Mouse (Mus musculus) limb, embryonic 11.5 days (tissue): ENCODE data around the gene Arid5a. TPM values are rescaled to one million over a fixed set of nuclear protein-coding genes. Genes with fewer than 3 reads are reported as not detected.

Experiments
- ATAC-seq: fragments of 200-750 bp; cut with Nextera tagmentation; 2 replicates; pipeline ENCODE4 v1.8.0; 2017; ENCODE audit warnings: low read depth; ENCODE audit not compliant: insufficient number of reproducible peaks, low FRiP score, low TSS enrichment
- DNase-seq: peaks from one replicate; pipeline ENCODE4 v3.0.0-alpha.2; 2015; ENCODE audit warnings: low spot score
- H3K27ac ChIP-seq: fragments of 300-500 bp; sonication (generic); replicated peaks from 2 replicates; pipeline ENCODE4 v1.5.1; 2014; ENCODE audit warnings: low read depth, mild to moderate bottlenecking, low read length
- H3K27me3 ChIP-seq: fragments of 300-500 bp; sonication (generic); 2 replicates; pipeline ENCODE4 v1.6.1; 2014; ENCODE audit warnings: mild to moderate bottlenecking, low read length, mixed read lengths; ENCODE audit not compliant: control insufficient read depth, insufficient read depth
- H3K36me3 ChIP-seq: fragments of 300-500 bp; sonication (generic); 2 replicates; pipeline ENCODE4 v1.6.1; 2014; ENCODE audit warnings: mild to moderate bottlenecking, low read length, moderate library complexity, mixed read lengths; ENCODE audit not compliant: control insufficient read depth, insufficient read depth
- H3K4me1 ChIP-seq: fragments of 300-500 bp; sonication (generic); 2 replicates; pipeline ENCODE4 v1.6.1; 2014; ENCODE audit warnings: low read length, mixed read lengths; ENCODE audit not compliant: control insufficient read depth, insufficient read depth
- H3K4me2 ChIP-seq: fragments of 300-500 bp; sonication (generic); 2 replicates; pipeline ENCODE4 v1.6.1; 2014; ENCODE audit warnings: low read depth, mild to moderate bottlenecking, moderate library complexity; ENCODE audit not compliant: severe bottlenecking
- H3K4me3 ChIP-seq: fragments of 300-500 bp; sonication (generic); 2 replicates; pipeline ENCODE4 v1.5.1; 2014; ENCODE audit warnings: low read depth, low read length
- H3K9ac ChIP-seq: fragments of 300-500 bp; sonication (generic); 2 replicates; pipeline ENCODE4 v1.6.1; 2014; ENCODE audit warnings: mild to moderate bottlenecking, low read length
- H3K9me3 ChIP-seq: fragments of 300-500 bp; sonication (generic); 2 replicates; pipeline ENCODE4 v1.6.1; 2016; ENCODE audit warnings: low read length; ENCODE audit not compliant: control insufficient read depth
- WGBS: fragments of 180-500 bp; shearing (Covaris S2); extraction: QIAGEN DNeasy Blood & Tissue Kit; methylation state at CpG from one replicate; pipeline ENCODE4 v1.1.7; 2014; 5-methylcytosine and 5-hydroxymethylcytosine counted together
- polyA plus RNA-seq: library from polyadenylated mRNA; unstranded; fragments of >200 nt; fragmentation: Nextera tagmentation; extraction: Ambion mirVana; gene quantifications from 2 replicates; pipeline ENCODE4 v1.2.1, GENCODE M21; 2014

Gene Arid5a
- polyA plus RNA-seq, 1 experiment from 2014 or later: 2.8 TPM

DNA sequence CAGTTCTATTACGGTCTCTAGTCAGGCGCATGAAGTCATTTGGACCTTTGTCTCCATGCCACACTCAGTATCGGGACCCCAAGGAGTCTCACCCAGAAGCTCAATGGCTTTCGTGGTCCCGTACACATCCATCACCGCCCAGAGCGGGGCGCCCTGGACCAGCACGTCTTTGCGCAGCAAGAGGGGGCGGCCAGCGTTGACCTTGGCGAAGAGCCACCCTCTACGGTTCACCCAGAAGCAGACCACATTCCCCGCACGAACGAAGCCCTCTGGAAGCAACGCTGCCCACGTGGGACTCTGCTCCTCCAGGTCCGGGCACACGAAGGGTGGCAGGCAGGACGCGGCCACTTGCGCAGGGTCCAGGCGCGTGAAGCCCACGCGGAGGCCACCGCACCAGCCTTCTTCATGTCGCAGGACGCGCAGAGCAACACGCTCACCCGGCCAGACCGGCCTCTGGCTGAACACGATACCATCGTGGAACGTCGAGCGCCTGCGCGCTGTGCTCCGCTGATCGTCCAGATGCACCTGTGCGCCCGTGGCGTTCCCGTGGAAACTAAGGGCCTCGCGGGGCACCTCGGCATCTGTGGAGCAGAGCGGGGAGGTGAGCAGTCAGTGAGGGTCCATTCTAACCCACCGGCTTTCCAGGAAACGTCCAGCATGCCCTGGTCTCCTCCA lies 38.3 kb upstream of the Arid5a start:
- DNase-seq (no peak), ATAC-seq (no peak)
- peaks cover 6% of the 10 kb centered on the region for H3K4me1 ChIP-seq
- no peak overlapping the region for H3K4me3 ChIP-seq
- H3K9me3 ChIP-seq: no peaks in the 10 kb centered on the region
- H3K4me2 ChIP-seq: peak overlapping the region; percentile 38
- 44% methylated on average over 54 of the region's 54 CpGs for WGBS
- H3K9ac ChIP-seq: no peak overlapping the region
- H3K36me3 ChIP-seq: no peaks in the 10 kb centered on the region
- no peak overlapping the region for H3K27ac ChIP-seq
- peaks cover 7% of the 10 kb centered on the region; the same call in 1 of the 2 replicates for H3K27me3 ChIP-seq

GRCm38 (mm10) chr1:36270666-36271065 lies 36.9 kb upstream of the Arid5a start:
- Histone ChIP-seq H3K27me3 (peaks cover 7% of the 10 kb centered on the region; the same call in 1 of the 2 replicates), H3K4me3 (no peak overlapping the region), H3K4me1 (peaks cover 6% of the 10 kb centered on the region), H3K9ac (no peak overlapping the region), H3K27ac (no peak overlapping the region), H3K36me3 (no peaks in the 10 kb centered on the region), H3K4me2 (no peak overlapping the region), H3K9me3 (no peaks in the 10 kb centered on the region)
- 46% methylated on average over 3 of the region's 3 CpGs for WGBS
- DNase-seq (no peak), ATAC-seq (no peak)

DNA sequence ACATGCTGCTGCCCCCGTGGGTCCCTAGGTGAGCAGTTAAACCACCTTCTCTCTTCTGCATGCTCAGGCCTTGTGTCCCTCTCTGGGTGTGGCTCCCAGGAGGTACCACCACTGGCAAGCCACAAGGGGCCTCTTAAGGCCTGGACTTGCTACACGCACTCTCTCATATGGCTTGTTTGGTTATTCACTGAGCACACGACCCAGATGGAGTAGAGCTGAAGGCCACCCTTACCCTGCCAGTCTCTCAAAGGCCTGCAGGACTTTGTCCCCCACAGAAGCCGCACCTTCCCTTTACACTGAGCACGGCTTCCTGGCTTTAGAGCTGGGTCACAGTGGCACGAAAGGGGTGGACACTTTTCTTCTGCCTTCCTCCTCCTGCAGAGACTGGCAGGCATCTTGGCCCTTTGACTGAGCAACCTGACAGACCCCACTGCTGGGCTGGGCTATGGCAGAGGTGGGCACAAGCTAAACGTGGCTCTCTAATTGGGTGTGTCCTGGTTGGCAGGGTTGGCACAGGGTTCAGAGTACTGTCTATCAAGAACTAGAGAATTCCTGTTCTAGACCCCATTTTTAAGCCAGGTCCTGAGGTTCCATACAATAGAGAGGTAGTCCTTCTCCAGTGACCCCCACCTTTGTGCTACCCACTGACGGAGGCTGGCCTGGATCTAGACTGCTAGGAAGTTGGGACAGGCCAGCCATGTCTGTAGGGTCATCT lies 35.9 kb upstream of the Arid5a start:
- H3K9ac ChIP-seq: no peak overlapping the region
- DNase-seq: no peak
- no peak for ATAC-seq
- peaks cover 7% of the 10 kb centered on the region; the same call in 1 of the 2 replicates for H3K27me3 ChIP-seq
- no peak overlapping the region for H3K27ac ChIP-seq
- H3K36me3 ChIP-seq: no peaks in the 10 kb centered on the region
- 78% methylated on average over 8 of the region's 8 CpGs for WGBS
- no peak overlapping the region for H3K4me3 ChIP-seq
- no peaks in the 10 kb centered on the region for H3K9me3 ChIP-seq
- H3K4me1 ChIP-seq: peaks cover 6% of the 10 kb centered on the region
- H3K4me2 ChIP-seq: no peak overlapping the region

DNA sequence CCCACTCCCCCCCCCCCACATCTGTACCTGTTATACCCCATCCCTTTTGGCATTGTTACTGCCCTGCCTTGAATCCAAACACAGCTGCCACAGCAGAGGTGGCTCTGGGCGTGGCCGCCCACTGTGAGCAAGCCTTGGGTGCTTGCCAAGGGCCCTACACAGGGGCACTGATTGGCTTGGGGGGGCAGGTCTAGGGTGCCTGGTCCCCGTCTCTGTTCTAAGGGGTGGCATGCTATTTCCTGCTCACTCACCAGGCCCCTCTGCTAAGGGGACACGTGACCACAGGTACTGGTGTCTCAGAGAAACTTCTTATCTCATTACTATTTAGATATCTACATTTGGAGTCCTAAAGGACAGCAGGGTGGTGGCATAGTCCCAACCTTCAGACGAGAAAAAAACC lies 35.0 kb upstream of the Arid5a start:
- peaks cover 7% of the 10 kb centered on the region; the same call in 1 of the 2 replicates for H3K27me3 ChIP-seq
- H3K9ac ChIP-seq: no peak overlapping the region
- 79% methylated on average over 4 of the region's 5 CpGs for WGBS
- DNase-seq: no peak
- peaks cover 6% of the 10 kb centered on the region for H3K4me1 ChIP-seq
- H3K4me3 ChIP-seq: no peak overlapping the region
- no peak overlapping the region for H3K27ac ChIP-seq
- no peaks in the 10 kb centered on the region for H3K9me3 ChIP-seq
- no peak overlapping the region for H3K4me2 ChIP-seq
- no peak for ATAC-seq
- H3K36me3 ChIP-seq: no peaks in the 10 kb centered on the region

DNA sequence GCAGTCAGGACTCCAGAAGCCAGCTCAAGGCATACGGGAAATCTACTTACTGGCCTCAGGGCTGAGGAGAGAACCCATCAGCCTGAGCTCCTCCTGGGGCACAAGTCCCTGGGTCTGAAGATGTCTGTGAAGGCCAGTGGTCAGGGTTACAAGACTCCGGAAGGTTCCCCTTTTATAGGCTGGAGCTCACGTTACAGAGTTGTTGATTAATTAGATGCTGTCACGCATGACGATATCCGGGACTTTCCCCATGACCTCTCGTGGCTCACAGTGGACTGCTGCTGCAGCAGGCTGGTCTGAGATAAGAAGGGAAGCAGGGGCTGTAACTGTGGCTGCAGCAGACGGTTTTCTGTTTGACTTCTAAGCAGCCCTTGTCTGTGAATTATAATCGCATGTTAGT lies 34.2 kb upstream of the Arid5a start:
- no peak for ATAC-seq
- peak overlapping the region; percentile 5; the same call in 1 of the 2 replicates for H3K4me2 ChIP-seq
- peaks cover 7% of the 10 kb centered on the region; the same call in 1 of the 2 replicates for H3K27me3 ChIP-seq

GRCm38 (mm10) chr1:36274455-36274854 lies 33.1 kb upstream of the Arid5a start, which contains the start of gene Neurl3:
TSS of gene Neurl3 (minus strand) at chr1:36274679.
- no peak within 1 kb of the TSS for H3K9ac ChIP-seq
- DNase-seq (no peak), ATAC-seq (no peak)
- H3K4me2 ChIP-seq: peak within 1 kb of the TSS; percentile 5; the same call in 1 of the 2 replicates
- H3K4me1 ChIP-seq: peaks cover 6% of the 10 kb centered on the region
- 94% methylated on average over 5 of the region's 5 CpGs for WGBS
- no peak within 1 kb of the TSS for H3K27ac ChIP-seq
- peaks cover 2% of the 10 kb centered on the region; the same call in 1 of the 2 replicates for H3K27me3 ChIP-seq
- no peaks in the 10 kb centered on the region for H3K36me3 ChIP-seq
- H3K4me3 ChIP-seq: no peak within 1 kb of the TSS
- H3K9me3 ChIP-seq: no peaks in the 10 kb centered on the region

More for the DNA sequence above, 34.2 kb upstream of the Arid5a start:
- H3K36me3 ChIP-seq: no peaks in the 10 kb centered on the region
- WGBS: 9% methylated on average over 9 of the region's 9 CpGs
- H3K27ac ChIP-seq: no peak overlapping the region
- H3K4me1 ChIP-seq: peaks cover 6% of the 10 kb centered on the region
- no peak overlapping the region for H3K9ac ChIP-seq
- peak; percentile 33 for DNase-seq
- H3K9me3 ChIP-seq: no peaks in the 10 kb centered on the region
- no peak overlapping the region for H3K4me3 ChIP-seq

DNA sequence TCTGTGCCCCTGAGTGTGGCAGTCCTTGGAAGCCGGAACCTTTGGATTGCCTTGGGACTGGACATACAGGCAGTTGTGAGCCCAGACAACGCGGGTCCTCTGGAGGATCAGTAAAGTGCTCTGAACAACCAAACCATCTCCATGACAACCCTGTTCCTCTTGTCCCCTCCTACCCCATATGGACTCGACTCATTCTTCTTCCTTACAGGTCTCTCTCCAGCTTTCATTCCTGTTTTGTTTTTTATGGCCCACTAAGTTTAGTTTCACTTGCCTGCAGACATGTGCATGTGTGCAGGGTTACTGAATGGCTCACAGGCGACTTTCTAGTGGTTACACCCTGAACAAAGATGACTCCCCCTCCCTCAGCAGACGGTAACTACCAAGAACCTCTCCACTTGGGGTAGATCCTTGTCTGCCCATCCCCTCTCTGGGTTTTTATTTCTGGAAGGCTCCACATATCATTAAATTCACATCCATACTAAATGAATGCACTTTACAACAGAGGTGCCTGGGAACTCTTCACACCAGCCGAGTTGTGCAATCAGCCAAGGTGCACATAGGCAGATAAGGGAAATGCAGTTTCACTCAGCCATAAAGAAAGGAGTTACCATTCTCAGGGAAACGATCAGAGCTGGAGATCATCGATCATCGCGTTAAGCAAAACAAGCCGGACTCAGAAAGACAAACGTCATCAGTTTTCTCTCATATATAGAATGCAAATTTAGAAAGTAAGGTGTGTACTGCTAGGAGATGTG lies 31.7 kb upstream of the Arid5a start:
- H3K9ac ChIP-seq: no peak overlapping the region
- H3K4me3 ChIP-seq: no peak overlapping the region
- peaks cover 6% of the 10 kb centered on the region for H3K4me1 ChIP-seq
- H3K9me3 ChIP-seq: no peaks in the 10 kb centered on the region
- H3K36me3 ChIP-seq: no peaks in the 10 kb centered on the region
- 78% methylated on average over 13 of the region's 13 CpGs for WGBS
- no peak overlapping the region for H3K4me2 ChIP-seq
- H3K27me3 ChIP-seq: no peaks in the 10 kb centered on the region
- DNase-seq (no peak), ATAC-seq (no peak)
- no peak overlapping the region for H3K27ac ChIP-seq
